Mouse (Mus musculus) limb, embryonic 12.5 days (tissue): ENCODE measurements around the gene Cct5. TPM values are rescaled to one million over a fixed set of nuclear protein-coding genes. Genes with fewer than 3 reads are reported as not detected.

ENCODE experiments used
- ATAC-seq: fragments of 200-750 bp; cut with Nextera tagmentation; 2 replicates; pipeline ENCODE4 v1.8.0; 2017; ENCODE audit warnings: low read depth, moderate TSS enrichment; ENCODE audit not compliant: insufficient number of reproducible peaks, insufficient read depth, low FRiP score, low TSS enrichment
- H3K27ac ChIP-seq: fragments of 300-500 bp; sonication (generic); 2 replicates; pipeline ENCODE4 v1.5.1; 2016; ENCODE audit warnings: mild to moderate bottlenecking, moderate library complexity
- H3K27me3 ChIP-seq: fragments of 300-500 bp; sonication (generic); 2 replicates; pipeline ENCODE4 v1.6.1; 2016; ENCODE audit warnings: mild to moderate bottlenecking, moderate library complexity
- H3K36me3 ChIP-seq: fragments of 300-500 bp; sonication (generic); 2 replicates; pipeline ENCODE4 v1.6.1; 2016; ENCODE audit warnings: mild to moderate bottlenecking, moderate library complexity
- H3K4me1 ChIP-seq: fragments of 300-500 bp; sonication (generic); replicated peaks from 2 replicates; pipeline ENCODE4 v1.6.1; 2016
- H3K4me2 ChIP-seq: fragments of 300-500 bp; sonication (generic); 2 replicates; pipeline ENCODE4 v1.6.1; 2016; ENCODE audit warnings: mild to moderate bottlenecking, moderate library complexity
- H3K4me3 ChIP-seq: fragments of 300-500 bp; sonication (generic); replicated peaks from 2 replicates; pipeline ENCODE4 v1.5.1; 2016; ENCODE audit warnings: mild to moderate bottlenecking
- H3K9ac ChIP-seq: fragments of 300-500 bp; sonication (generic); replicated peaks from 2 replicates; pipeline ENCODE4 v1.6.1; 2016; ENCODE audit warnings: mild to moderate bottlenecking, moderate library complexity
- H3K9me3 ChIP-seq: fragments of 300-500 bp; sonication (generic); 2 replicates; pipeline ENCODE4 v1.6.1; 2016; ENCODE audit warnings: mild to moderate bottlenecking, moderate library complexity
- WGBS: fragments of 180-500 bp; shearing (Covaris S2); methylation state at CpG from one replicate; pipeline ENCODE4 v1.1.7; 2016; 5-methylcytosine and 5-hydroxymethylcytosine counted together
- polyA plus RNA-seq: library from polyadenylated mRNA; unstranded; fragments of >200 nt; fragmentation: Nextera tagmentation; extraction: Ambion mirVana; gene quantifications from 2 replicates; pipeline ENCODE4 v1.2.1, GENCODE M21; 2016

Cct5 gene
- 585 and 607 TPM in 2 replicates for polyA plus RNA-seq

DNA sequence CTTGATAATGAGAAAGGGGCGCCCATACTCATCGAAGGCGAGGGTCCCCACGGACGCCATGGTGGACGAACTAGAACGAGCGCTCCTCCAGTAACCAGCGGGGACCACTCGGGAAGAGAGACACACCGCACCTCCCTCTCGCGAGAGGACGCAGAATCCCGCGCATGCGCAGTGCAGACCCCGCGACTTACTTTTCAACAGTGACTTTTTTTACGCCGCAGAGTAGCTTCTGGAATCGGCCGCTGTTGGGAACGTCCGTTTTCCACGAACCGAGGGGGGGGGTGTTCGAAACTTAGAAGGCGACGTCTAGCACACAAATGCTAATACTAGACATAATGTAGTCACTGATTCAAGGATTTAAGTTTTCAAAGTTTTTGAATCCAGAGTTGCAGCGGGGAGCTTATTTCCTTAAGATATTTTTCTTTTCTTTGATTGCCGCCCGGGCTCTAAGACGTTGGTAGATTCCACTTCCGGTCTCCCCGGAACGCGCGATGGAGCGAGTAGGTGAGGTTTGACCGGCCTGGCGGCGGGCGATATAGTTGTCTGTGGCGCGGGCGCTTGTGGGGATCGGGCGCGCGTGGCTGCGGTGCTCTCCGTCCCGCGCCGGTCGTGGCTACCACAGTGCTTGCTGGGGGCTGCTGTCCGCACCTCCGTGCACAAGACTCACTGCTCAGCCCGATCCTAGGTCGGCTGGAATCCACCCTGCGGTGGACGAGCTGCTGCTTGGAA lies at the start of gene Cct5, which contains the start of gene Fam173b:
Gene Cct5 (minus strand): TSS at position 159 of the 729 bp plus-strand sequence.
Gene Fam173b (plus strand): TSS at position 207 of the 729 bp plus-strand sequence.
- no peaks in the 10 kb centered on the region for H3K27me3 ChIP-seq
- peaks cover 23% of the 10 kb centered on the region for H3K4me1 ChIP-seq
- ATAC-seq, result peak; percentile 88
- peak within 1 kb of the TSS; percentile 94 for H3K27ac ChIP-seq
- H3K9ac ChIP-seq, result peak within 1 kb of the TSS; percentile 87
- peak within 1 kb of the TSS; percentile 77 for H3K4me3 ChIP-seq
- peak within 1 kb of the TSS; percentile 85 for H3K4me2 ChIP-seq
- H3K36me3 ChIP-seq, result peaks cover 13% of the 10 kb centered on the region
- no peaks in the 10 kb centered on the region for H3K9me3 ChIP-seq
- under 1% methylated on average over 63 of the region's 63 CpGs for WGBS

GRCm38 (mm10) chr15:31650821-31651220 lies 49.2 kb upstream of the Cct5 start:
- Histone ChIP-seq H3K4me2 (no peak overlapping the region), H3K4me3 (no peak overlapping the region), H3K27me3 (0 out of 2 replicates have a peak, but pooled peaks cover 5% of the 10 kb centered on the region), H3K36me3 (no peaks in the 10 kb centered on the region), H3K9ac (no peak overlapping the region), H3K4me1 (peaks cover 8% of the 10 kb centered on the region), H3K9me3 (no peaks in the 10 kb centered on the region), H3K27ac (no peak overlapping the region)
- 89% methylated on average over 7 of the region's 7 CpGs for WGBS
- no peak for ATAC-seq

- Histone ChIP-seq H3K4me1 (peaks cover 8% of the 10 kb centered on the region), H3K4me3 (no peak overlapping the region), H3K27me3 (0 out of 2 replicates have a peak, but pooled peaks cover 5% of the 10 kb centered on the region), H3K4me2 (no peak overlapping the region), H3K9ac (no peak overlapping the region), H3K27ac (no peak overlapping the region), H3K36me3 (no peaks in the 10 kb centered on the region), H3K9me3 (no peaks in the 10 kb centered on the region)
- 92% methylated on average over 12 of the region's 12 CpGs for WGBS
- no peak for ATAC-seq
Observed at GRCm38 (mm10) chr15:31649691-31650090, 48.1 kb upstream of the Cct5 start.

GRCm38 (mm10) chr15:31647851-31648569 lies 46.4 kb upstream of the Cct5 start:
- Histone ChIP-seq H3K4me2 (no peak overlapping the region), H3K36me3 (no peaks in the 10 kb centered on the region), H3K27ac (no peak overlapping the region), H3K4me3 (no peak overlapping the region), H3K4me1 (peaks cover 8% of the 10 kb centered on the region), H3K27me3 (0 out of 2 replicates have a peak, but pooled peaks cover 5% of the 10 kb centered on the region), H3K9me3 (no peaks in the 10 kb centered on the region), H3K9ac (no peak overlapping the region)
- ATAC-seq, result no peak
- 78% methylated on average over 8 of the region's 8 CpGs for WGBS

- peaks cover 8% of the 10 kb centered on the region for H3K4me1 ChIP-seq
- H3K4me3 ChIP-seq, result no peak overlapping the region
- no peak overlapping the region for H3K9ac ChIP-seq
- no peak overlapping the region for H3K4me2 ChIP-seq
- no peaks in the 10 kb centered on the region for H3K36me3 ChIP-seq
- no peaks in the 10 kb centered on the region for H3K9me3 ChIP-seq
- no peak overlapping the region for H3K27ac ChIP-seq
- H3K27me3 ChIP-seq, result 0 out of 2 replicates have a peak, but pooled peaks cover 5% of the 10 kb centered on the region
- 79% methylated on average over 6 of the region's 6 CpGs for WGBS
- ATAC-seq, result no peak
Observed at GRCm38 (mm10) chr15:31647225-31647624, 45.6 kb upstream of the Cct5 start.

GRCm38 (mm10) chr15:31636091-31636595 lies 34.5 kb upstream of the Cct5 start:
- H3K9ac ChIP-seq, result no peak overlapping the region
- H3K27me3 ChIP-seq, result no peaks in the 10 kb centered on the region
- 83% methylated on average over 9 of the region's 9 CpGs for WGBS
- no peak overlapping the region for H3K27ac ChIP-seq
- H3K4me3 ChIP-seq, result no peak overlapping the region
- no peak overlapping the region for H3K4me2 ChIP-seq
- H3K4me1 ChIP-seq, result no peaks in the 10 kb centered on the region; the same call in 1 of the 2 replicates
- H3K36me3 ChIP-seq, result no peaks in the 10 kb centered on the region
- peaks cover 6% of the 10 kb centered on the region for H3K9me3 ChIP-seq
- ATAC-seq, result no peak

DNA sequence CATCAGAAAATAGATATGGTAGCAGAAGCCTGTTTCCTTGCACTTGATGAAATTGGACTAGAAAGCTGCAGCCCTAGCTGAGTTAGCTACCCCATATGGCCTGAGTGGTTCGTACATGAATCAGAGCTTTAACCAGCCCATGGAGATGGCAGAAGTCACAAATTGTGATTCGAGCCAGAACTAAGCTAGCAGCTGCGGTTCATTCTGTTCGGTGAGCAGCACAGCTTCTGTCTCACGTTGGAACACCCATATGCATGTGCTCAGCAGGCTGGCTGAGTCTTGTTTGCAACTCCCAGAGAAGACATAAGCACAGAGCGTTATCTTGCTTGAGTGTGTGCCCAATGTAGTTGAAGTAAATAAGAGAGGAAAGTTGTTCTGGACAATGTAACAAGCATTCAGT lies 33.0 kb upstream of the Cct5 start:
- no peaks in the 10 kb centered on the region; the same call in 1 of the 2 replicates for H3K4me1 ChIP-seq
- peaks cover 6% of the 10 kb centered on the region for H3K9me3 ChIP-seq
- no peaks in the 10 kb centered on the region for H3K36me3 ChIP-seq
- ATAC-seq, result no peak
- WGBS, result 86% methylated on average over 6 of the region's 6 CpGs
- H3K27me3 ChIP-seq, result no peaks in the 10 kb centered on the region
- H3K9ac ChIP-seq, result no peak overlapping the region
- no peak overlapping the region for H3K4me3 ChIP-seq
- no peak overlapping the region for H3K4me2 ChIP-seq
- H3K27ac ChIP-seq, result no peak overlapping the region

DNA sequence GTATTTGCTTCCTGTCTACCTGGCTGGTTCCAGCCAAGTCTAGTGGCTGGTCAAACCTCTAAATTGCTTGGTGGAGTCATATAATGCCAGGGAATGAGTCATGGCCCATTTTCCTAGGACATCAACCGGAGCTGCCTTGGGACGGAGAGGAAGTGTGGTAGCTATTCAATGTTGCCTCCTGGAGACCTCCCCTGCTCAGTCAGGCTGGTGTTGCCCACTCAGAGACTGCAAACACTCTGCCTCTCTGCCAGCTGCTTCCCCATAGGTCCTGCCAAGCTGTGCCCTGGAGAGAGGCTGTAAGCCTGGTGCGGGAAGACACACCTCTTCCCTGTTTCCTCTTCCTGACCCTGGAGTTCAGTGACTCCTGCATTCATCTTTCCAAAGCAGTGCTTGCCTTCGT lies 30.9 kb upstream of the Cct5 start:
- no peak for ATAC-seq
- Histone ChIP-seq H3K27ac (no peak overlapping the region), H3K9me3 (peaks cover 6% of the 10 kb centered on the region), H3K36me3 (no peaks in the 10 kb centered on the region), H3K4me1 (peaks cover 6% of the 10 kb centered on the region), H3K9ac (no peak overlapping the region), H3K4me2 (no peak overlapping the region), H3K27me3 (no peaks in the 10 kb centered on the region), H3K4me3 (no peak overlapping the region)
- 86% methylated on average over 4 of the region's 4 CpGs for WGBS

GRCm38 (mm10) chr15:31631396-31631858 lies 29.8 kb upstream of the Cct5 start:
- Histone ChIP-seq H3K4me2 (no peak overlapping the region), H3K9me3 (peaks cover 6% of the 10 kb centered on the region), H3K27ac (no peak overlapping the region), H3K4me3 (no peak overlapping the region), H3K4me1 (peaks cover 12% of the 10 kb centered on the region), H3K27me3 (no peaks in the 10 kb centered on the region), H3K9ac (no peak overlapping the region), H3K36me3 (no peaks in the 10 kb centered on the region)
- 55% methylated on average over 12 of the region's 12 CpGs for WGBS
- ATAC-seq, result no peak

DNA sequence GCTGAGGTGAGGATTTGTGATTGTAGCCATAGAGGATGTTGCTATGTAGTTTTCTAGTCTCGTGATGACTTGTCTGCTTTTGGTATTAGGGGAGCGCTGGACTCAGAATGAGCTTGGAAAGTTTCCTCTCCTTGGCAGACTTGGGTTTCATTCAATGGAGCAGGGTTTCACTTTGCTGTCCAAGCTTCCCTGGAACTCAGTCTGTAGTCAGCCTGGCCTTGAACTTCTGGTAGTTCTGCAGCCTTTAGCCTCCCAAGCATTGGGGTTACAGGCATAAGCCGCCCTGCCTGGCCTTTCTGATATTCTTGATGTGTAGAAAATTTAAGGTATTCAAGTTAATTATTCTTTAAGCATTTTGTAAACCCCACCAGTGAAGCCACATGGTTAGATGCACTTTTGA lies 28.0 kb upstream of the Cct5 start:
- H3K9ac ChIP-seq, result no peak overlapping the region
- H3K4me3 ChIP-seq, result no peak overlapping the region
- H3K27ac ChIP-seq, result no peak overlapping the region
- ATAC-seq, result no peak
- H3K27me3 ChIP-seq, result no peaks in the 10 kb centered on the region
- 84% methylated on average over 3 of the region's 3 CpGs for WGBS
- no peaks in the 10 kb centered on the region for H3K36me3 ChIP-seq
- H3K9me3 ChIP-seq, result peaks cover 6% of the 10 kb centered on the region
- no peak overlapping the region for H3K4me2 ChIP-seq
- peaks cover 12% of the 10 kb centered on the region for H3K4me1 ChIP-seq

DNA sequence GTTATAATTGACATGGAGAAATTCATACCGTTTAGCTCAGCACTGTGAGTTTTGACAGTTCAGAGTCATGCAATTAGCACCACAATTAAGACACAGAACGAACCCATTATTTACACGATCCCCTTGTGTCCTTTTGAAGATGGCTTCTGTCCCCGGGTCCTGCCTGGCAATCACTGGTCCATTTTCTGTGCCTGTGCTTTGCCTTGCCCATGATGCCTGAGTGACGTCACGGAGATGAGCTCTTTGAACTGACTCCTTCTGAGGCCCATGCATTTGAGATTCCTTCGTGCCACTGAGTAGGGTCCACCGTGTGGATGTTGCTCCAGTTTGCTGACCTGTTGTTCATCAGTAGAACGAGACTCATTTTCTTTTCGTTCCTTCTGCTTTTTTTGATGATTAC lies 26.6 kb upstream of the Cct5 start:
- Histone ChIP-seq H3K4me1 (peaks cover 12% of the 10 kb centered on the region), H3K4me2 (no peak overlapping the region), H3K36me3 (peaks cover 4% of the 10 kb centered on the region; the same call in 1 of the 2 replicates), H3K9ac (no peak overlapping the region), H3K27ac (no peak overlapping the region), H3K9me3 (no peaks in the 10 kb centered on the region), H3K27me3 (no peaks in the 10 kb centered on the region), H3K4me3 (no peak overlapping the region)
- ATAC-seq, result no peak
- 68% methylated on average over 10 of the region's 10 CpGs for WGBS
